Mouse (Mus musculus) cerebellum, adult 18-20 months (tissue): ENCODE results near the gene Tle2.

ENCODE experiments used
- DNase-seq, 2 experiments: peaks; one replicate each; pipeline ENCODE4 v3.0.0; 2021

Tle2 gene

GRCm38 (mm10) chr10:81605666-81605973 lies 31.3 kb downstream of the Tle2 start:
- no peak for DNase-seq

DNA sequence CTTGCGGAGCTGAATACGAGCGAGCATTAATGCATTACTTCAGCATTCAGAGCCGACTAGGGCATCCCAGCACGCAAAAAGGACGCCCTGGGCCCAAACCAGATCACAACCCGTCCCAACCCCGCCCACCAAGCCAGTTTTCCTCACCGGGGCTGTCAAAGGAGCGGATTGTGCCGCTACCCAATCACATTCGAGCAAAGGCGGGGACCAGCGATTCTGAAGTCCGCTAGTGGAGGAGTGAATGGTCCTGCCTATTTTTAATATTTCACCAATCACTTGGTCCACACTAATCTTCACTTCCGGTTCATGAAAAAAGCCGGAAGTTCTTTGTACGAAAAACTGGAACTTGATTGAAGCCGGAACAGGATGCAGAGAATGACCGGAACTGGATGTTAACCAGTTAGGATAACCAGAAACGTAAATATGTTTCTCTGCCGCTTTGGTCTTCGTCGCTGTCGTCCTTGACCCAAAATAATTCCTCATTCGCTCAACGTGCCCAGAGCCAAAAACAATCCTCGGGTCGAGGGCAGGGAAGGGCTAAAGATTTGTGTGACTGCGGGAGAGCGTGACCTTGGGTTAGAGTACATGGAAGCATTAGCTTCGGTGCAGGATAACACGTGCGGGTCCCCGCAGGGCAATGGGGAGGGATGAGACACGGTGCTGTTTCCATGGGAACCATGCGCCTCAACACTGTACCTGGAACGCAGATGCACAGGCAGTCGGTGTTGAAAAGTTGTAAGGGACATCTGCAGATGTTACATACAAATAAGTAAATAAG lies 31.8 kb downstream of the Tle2 start, which contains the start of gene BC025920:
BC025920 (plus strand) TSS at position 297 of the 778 bp plus-strand sequence.
- DNase-seq: peak; percentile 90 to 97

DNA sequence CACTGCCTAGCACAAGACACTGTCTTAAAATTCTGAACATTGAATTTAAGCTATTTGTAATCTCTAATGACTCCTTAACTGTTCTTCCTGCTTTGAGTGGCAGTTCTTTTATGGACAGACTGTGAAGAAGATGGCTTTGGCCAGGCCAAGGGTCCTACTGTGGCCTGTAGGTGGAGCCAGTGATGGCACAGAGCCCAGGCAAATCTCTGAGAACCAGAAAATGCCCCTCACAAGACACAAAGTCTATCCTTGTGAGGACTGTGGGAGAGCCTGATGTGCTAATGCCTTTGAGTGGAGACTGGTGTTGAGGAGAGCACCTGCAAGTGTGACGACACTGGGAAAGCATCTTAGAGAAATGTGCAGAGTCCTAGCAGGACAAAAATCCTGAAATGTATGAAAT lies 33.9 kb downstream of the Tle2 start:
- peak in 1 of 2 experiments; percentile 25 for DNase-seq

- DNase-seq: no peak
These were observed 38.4 kb downstream of the Tle2 start for GRCm38 (mm10) chr10:81612779-81613178.

DNA sequence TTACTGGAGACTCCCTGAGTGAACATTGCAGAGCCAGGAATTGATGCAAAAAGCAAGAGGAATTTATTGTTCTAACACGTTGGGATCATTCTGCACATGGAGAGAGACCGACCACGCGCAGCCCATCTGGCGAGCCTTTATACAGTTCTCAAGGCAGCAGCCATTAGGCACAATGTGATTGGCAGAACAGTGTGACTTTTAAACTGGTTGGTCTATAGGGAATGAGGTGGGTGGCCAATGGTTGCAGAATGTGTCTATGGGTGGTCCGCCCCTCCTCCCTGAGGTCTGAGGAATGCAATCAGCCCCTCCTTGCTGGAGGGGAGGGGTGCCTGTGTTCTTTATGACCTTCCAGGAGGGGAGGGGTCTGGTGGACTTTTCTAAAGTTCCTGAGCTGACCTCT lies 41.1 kb downstream of the Tle2 start:
- no peak for DNase-seq

GRCm38 (mm10) chr10:81619976-81620375 lies 45.6 kb downstream of the Tle2 start:
- DNase-seq: no peak

DNA sequence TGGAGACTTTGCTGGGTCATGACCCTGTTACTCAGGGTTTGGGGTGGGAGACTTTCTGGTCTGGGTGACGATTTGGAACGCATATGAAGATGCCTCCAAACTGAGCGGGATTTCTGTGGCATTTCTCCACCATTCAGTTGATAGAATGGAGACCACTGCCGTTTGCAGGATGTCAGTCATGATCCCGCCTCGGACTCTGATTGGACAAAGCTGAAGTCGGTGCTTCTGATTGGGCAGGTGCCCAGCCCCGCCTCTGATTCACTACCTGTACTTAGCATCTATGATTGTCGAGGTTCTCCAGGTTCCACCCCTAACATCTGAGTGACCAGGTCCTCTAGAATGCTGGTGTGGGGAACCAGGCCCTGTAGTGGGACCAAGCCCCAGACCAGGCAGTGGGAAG lies 46.4 kb downstream of the Tle2 start:
- peak in 1 of 2 experiments; percentile 5 for DNase-seq

GRCm38 (mm10) chr10:81623441-81623840 lies 49.1 kb downstream of the Tle2 start:
- peak in 1 of 2 experiments; percentile 2 for DNase-seq

DNA sequence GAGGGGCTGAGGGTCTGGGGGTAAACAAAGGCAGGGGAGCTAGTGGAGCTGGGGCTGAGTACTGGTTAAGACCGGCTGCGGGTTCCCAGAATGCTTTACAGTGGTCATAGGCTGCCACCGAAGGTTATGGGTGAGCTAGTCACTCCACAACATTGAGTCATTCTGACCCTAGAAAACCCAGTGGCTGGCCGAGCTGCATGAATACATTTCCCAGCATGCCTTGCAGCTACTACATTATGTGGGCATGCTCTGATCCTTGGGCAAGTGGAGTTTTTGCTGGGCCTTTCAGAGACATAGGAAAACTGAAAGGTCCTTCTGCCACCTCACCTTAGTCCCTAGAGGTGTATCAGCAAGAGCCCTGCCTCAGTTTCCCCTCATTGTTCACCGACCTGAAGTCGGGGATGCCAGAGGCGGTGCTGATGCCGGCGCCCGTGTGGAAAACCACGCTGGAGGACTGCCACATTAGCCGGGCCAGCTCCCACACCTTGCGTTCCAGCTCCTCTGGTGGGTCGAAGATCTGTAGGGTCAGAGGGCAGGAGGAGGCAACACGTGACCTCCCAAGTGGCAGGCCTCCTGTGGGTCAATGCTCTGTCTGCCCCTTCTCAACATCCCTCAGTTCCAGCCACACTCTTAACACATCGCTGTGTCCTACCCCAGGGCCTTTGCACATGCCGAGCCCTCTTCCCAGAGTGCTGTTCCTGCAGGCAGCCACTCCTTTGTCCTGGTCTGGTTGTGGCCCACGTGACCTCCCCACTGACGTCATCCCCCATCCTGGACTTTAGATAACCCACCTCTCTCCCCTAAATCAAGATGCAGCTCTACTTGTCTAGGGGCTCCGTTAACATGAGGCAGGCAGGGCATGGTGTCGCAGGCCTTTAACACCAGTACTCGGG lies 52.0 kb downstream of the Tle2 start:
- peak in 1 of 2 experiments; percentile 29 for DNase-seq

DNA sequence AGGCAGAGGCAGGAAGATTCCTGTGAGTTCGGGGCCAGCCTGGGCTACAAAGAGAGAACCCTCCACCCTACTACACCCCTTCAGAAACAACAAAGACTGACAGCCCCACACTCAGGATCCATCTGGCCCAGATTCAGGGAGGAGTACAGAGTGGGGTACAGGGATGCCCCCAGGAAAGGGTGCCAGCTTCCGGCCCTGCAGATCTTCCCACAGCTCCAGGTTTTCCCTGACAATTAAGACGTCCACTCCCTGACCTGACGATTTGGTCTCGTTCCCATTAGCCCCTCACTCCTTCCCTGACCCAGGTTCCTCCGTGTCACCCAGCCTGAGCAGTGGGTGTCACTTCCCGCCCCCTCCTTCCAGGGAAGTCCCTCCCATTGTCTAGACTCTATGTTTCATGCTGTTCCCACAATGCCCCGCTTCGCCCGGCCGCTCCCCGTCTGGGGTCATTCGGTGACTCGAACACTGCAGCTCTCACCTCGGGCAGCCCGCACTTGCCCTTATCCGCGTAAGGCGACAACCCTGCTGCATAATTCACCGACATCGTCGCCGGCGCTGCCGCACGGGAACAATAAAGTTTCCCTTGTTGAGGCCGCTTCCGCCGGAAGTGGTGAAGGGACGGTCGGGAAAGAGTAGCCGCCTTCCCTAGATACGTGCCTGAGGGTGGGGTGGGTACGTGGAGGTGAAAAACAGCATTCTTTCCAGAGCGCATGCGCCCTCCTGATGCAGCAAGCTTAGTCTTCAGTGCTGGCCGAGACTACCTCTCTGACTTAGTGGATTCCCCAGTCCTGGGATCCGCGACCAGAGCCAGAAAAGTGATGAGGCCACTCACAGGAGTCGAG lies 52.9 kb downstream of the Tle2 start, which contains the start of gene Sirt6:
Sirt6 (minus strand) TSS at position 804 of the 842 bp plus-strand sequence.
- DNase-seq: peak; percentile 94 to 97

DNA sequence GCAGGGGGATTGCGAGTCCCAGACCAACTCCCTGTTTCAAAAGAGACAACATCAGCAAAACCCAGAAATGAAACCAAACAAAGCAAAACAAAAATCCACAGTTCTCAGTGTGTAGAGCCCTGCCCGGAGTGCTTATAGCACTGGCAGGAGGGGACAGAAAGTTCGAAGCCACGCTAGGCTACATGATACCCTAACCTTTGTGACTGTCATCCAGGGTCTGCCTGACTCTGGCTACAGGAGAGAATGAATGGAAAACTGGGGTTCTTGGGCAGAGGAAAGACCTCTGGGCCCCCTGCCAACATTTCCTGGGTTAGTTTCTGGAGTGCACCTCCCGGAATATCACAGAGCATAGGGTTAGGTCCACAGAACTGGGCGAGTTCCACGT lies 53.5 kb downstream of the Tle2 start:
- DNase-seq: peak; percentile 46 to 64

DNA sequence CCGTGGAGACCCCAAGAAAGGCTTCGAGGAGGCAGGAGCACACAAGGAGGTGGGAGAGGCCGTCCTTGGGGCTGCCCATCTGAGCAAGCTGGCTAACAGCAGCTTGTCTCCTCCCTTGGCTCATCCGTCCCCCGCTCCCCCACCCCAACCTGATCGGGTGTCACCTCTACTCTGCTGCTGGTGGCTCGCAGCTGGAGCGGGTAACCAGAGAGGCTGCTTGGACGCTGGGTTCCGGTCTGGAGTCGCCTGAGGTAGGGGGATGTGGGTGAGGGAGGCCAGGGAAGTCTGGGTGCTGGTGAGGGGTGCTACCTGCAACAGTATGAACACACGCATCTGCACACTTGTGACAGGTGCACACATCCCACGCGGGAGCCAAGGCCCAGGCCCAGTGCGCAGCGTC lies 54.0 kb downstream of the Tle2 start, which contains the start of gene Ankrd24:
Ankrd24 (plus strand) TSS at position 151 of the 400 bp plus-strand sequence.
- DNase-seq: peak in 1 of 2 experiments; percentile 20

- peak; percentile 80 to 81 for DNase-seq
These were observed 59.1 kb downstream of the Tle2 start for GRCm38 (mm10) chr10:81633253-81634099.

GRCm38 (mm10) chr10:81636338-81636737 lies 62.0 kb downstream of the Tle2 start:
- DNase-seq: no peak

DNA sequence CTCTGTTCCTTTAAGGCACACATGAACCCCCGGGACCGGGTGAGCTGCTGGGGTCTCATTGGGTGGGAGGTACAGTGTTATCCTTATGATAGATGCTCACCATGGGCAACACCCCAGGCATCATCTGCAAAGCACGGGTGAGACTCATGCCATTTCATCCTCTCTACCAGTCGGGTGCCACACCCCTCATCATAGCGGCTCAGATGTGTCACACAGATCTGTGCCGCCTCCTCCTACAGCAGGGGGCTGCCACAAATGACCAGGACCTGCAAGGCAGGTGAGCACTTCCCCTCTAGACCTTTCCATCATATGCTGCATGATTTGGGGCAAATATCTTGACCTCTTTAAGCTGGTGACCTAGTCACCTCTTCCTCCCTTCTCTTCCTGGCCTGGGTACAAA lies 63.7 kb downstream of the Tle2 start:
- DNase-seq: no peak
